Mouse (Mus musculus) embryonic facial prominence, embryonic 13.5 days (tissue): ENCODE data around the gene Hps4. TPM values are rescaled to one million over a fixed set of nuclear protein-coding genes. Genes with fewer than 3 reads are reported as not detected.

Experiments used
- ATAC-seq: fragments of 200-750 bp; cut with Nextera tagmentation; 2 replicates; pipeline ENCODE4 v1.8.0; 2017; ENCODE audit warnings: low read depth; ENCODE audit not compliant: insufficient number of reproducible peaks, insufficient read depth, low FRiP score, low TSS enrichment
- H3K27ac ChIP-seq: fragments of 300-500 bp; sonication (generic); 2 replicates; pipeline ENCODE4 v1.5.1; 2015; ENCODE audit warnings: moderate library complexity, mild to moderate bottlenecking, inconsistent platforms
- H3K27me3 ChIP-seq: fragments of 300-500 bp; sonication (generic); 2 replicates; pipeline ENCODE4 v1.6.1; 2015; ENCODE audit warnings: mild to moderate bottlenecking, inconsistent platforms
- H3K36me3 ChIP-seq: fragments of 300-500 bp; sonication (generic); 2 replicates; pipeline ENCODE4 v1.6.1; 2015; ENCODE audit warnings: mild to moderate bottlenecking, inconsistent platforms
- H3K4me1 ChIP-seq: fragments of 300-500 bp; sonication (generic); 2 replicates; pipeline ENCODE4 v1.6.1; 2015; ENCODE audit warnings: inconsistent platforms
- H3K4me2 ChIP-seq: fragments of 300-500 bp; sonication (generic); 2 replicates; pipeline ENCODE4 v1.6.1; 2015; ENCODE audit warnings: moderate library complexity, mild to moderate bottlenecking, inconsistent platforms
- H3K4me3 ChIP-seq: fragments of 300-500 bp; sonication (generic); 2 replicates; pipeline ENCODE4 v1.5.1; 2015; ENCODE audit warnings: mild to moderate bottlenecking, inconsistent platforms
- H3K9ac ChIP-seq: fragments of 300-500 bp; sonication (generic); 2 replicates; pipeline ENCODE4 v1.6.1; 2015; ENCODE audit warnings: mild to moderate bottlenecking, inconsistent platforms
- H3K9me3 ChIP-seq: fragments of 300-500 bp; sonication (generic); 2 replicates; pipeline ENCODE4 v1.6.1; 2016; ENCODE audit warnings: inconsistent platforms
- WGBS: fragments of 180-500 bp; shearing (Covaris S2); methylation state at CpG from one replicate; pipeline ENCODE4 v1.1.7; 2015; ENCODE audit warnings: mixed read lengths; 5-methylcytosine and 5-hydroxymethylcytosine counted together
- polyA plus RNA-seq: library from polyadenylated mRNA; unstranded; fragments of >200 nt; fragmentation: Nextera tagmentation; extraction: Ambion mirVana; gene quantifications from 2 replicates; pipeline ENCODE4 v1.2.1, GENCODE M21; 2015

The Hps4 gene
- 42.4 and 42.9 TPM in 2 replicates for polyA plus RNA-seq

GRCm38 (mm10) chr5:112342463-112343204 is at the start of gene Hps4, which contains the start of gene Srrd:
Gene Hps4 (plus strand): TSS chr5:112343083.
Gene Srrd (minus strand): TSS chr5:112343040.
- no peak for ATAC-seq
- no peaks in the 10 kb centered on the region for H3K9me3 ChIP-seq
- peaks cover 59% of the 10 kb centered on the region for H3K36me3 ChIP-seq
- H3K4me3 ChIP-seq: peak within 1 kb of the TSS; percentile 96
- peaks cover 38% of the 10 kb centered on the region for H3K4me1 ChIP-seq
- H3K4me2 ChIP-seq: peak within 1 kb of the TSS; percentile 86
- no peaks in the 10 kb centered on the region for H3K27me3 ChIP-seq
- WGBS: 2% methylated on average over 57 of the region's 64 CpGs
- H3K27ac ChIP-seq: peak within 1 kb of the TSS; percentile 48
- H3K9ac ChIP-seq: peak within 1 kb of the TSS; percentile 92

DNA sequence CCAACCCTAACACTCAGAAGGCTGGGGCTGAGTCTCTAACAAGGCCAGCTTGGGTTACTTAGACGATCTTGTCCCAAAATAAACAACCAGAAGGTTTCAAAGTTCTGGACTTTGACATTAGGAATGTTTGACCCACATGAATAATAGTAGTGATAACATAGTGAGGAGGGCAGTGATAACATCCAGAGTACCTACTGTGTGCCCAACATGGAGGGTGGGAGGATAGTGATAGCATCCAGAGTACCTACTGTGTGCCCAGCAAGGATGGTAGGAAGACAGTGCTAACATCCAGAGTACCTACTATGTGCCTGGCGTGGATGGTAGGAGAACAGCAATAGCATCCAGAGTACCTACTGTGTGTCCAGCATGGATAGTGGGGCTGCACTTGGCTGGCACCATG is 49.1 kb upstream of the Hps4 start:
- no peaks in the 10 kb centered on the region for H3K36me3 ChIP-seq
- no peak overlapping the region for H3K27ac ChIP-seq
- H3K4me1 ChIP-seq: peaks cover 39% of the 10 kb centered on the region
- no peak overlapping the region for H3K9ac ChIP-seq
- ATAC-seq: no peak
- no peaks in the 10 kb centered on the region for H3K27me3 ChIP-seq
- H3K4me2 ChIP-seq: no peak overlapping the region
- WGBS: 76% methylated on average over 2 of the region's 2 CpGs
- H3K4me3 ChIP-seq: no peak overlapping the region
- H3K9me3 ChIP-seq: no peaks in the 10 kb centered on the region

GRCm38 (mm10) chr5:112294696-112295095 is 48.2 kb upstream of the Hps4 start:
- Histone ChIP-seq H3K4me1 (peaks cover 35% of the 10 kb centered on the region), H3K4me2 (no peak overlapping the region), H3K9me3 (no peaks in the 10 kb centered on the region), H3K27me3 (no peaks in the 10 kb centered on the region), H3K36me3 (no peaks in the 10 kb centered on the region), H3K27ac (no peak overlapping the region), H3K4me3 (no peak overlapping the region), H3K9ac (no peak overlapping the region)
- 60% methylated on average over 4 of the region's 4 CpGs for WGBS
- no peak for ATAC-seq

DNA sequence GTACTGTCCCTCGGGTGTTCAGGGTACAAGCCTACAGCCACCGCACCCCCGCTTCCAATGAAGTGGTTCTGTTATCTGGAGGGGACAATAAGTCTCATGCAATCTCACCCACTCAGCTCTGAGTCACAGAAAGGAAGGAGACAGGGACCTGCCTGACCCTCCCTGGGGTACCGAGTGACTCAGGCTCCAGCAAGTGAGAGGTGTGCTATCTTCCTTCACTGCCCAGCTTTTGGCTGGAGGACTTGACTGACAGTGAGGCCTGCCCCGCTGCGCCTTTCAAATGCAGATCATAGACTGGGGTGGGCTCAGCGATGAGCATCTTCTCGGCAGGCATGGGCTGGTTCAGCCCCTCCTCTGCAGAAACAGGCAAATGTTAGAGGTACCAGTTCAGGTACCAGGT is 47.7 kb upstream of the Hps4 start:
- no peaks in the 10 kb centered on the region for H3K9me3 ChIP-seq
- no peaks in the 10 kb centered on the region for H3K27me3 ChIP-seq
- peaks cover 35% of the 10 kb centered on the region for H3K4me1 ChIP-seq
- 42% methylated on average over 8 of the region's 8 CpGs for WGBS
- no peak overlapping the region for H3K27ac ChIP-seq
- ATAC-seq: no peak
- H3K36me3 ChIP-seq: no peaks in the 10 kb centered on the region
- no peak overlapping the region for H3K4me2 ChIP-seq
- H3K9ac ChIP-seq: no peak overlapping the region
- no peak overlapping the region for H3K4me3 ChIP-seq

GRCm38 (mm10) chr5:112295564-112295963 is 47.3 kb upstream of the Hps4 start:
- 63% methylated on average over 8 of the region's 8 CpGs for WGBS
- H3K27ac ChIP-seq: no peak overlapping the region
- H3K9me3 ChIP-seq: no peaks in the 10 kb centered on the region

DNA sequence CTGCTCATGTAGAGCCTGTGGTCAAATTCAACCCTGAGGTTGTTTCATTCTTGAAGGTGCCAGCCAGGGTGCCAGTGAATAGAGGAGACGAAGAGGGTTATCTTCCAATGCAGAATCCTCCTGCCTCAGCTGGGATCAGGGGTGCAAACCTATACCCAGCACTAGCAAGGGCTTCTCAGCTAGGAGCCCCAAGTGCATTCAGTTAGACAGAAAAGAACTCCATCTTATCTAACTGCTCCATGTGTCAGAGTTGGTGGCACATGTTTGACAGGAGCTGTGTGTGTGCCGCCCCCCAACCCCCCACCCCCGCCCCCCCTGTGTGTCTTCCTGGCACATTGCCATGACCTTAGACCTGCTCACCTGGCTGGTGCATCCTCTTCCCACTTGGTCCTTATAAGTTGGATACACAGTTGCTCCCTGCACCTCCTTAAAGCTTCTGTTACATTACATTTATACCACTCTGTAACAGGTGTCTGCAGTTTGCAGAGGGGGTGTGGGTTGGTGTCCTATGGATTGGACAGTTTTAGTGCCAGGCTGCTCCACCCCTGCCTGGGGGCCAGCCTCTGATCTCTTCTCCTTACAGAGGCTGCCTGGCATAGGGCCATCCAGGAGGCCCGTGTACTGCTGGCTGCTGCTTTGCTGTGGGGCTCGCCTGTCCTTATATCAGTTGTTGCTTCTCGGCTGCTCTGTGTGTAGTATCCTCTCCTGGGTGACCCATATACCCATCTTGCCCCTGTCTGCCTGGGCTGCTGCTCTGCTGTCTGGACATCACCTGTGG is 46.3 kb upstream of the Hps4 start:
- Histone ChIP-seq H3K9ac (0 out of 2 replicates have a peak overlapping the region, but pooled peaks have one; percentile 3), H3K4me2 (no peak overlapping the region), H3K4me3 (no peak overlapping the region), H3K27me3 (no peaks in the 10 kb centered on the region), H3K36me3 (no peaks in the 10 kb centered on the region), H3K4me1 (peaks cover 35% of the 10 kb centered on the region), H3K27ac (no peak overlapping the region; the same call in 1 of the 2 replicates), H3K9me3 (no peaks in the 10 kb centered on the region)
- whole genome bisulfite sequencing: 74% methylated on average over 6 of the region's 6 CpGs
- no peak for ATAC-seq

More at GRCm38 (mm10) chr5:112295564-112295963, 47.3 kb upstream of the Hps4 start:
- Histone ChIP-seq H3K4me2 (no peak overlapping the region), H3K4me1 (peaks cover 35% of the 10 kb centered on the region), H3K9ac (no peak overlapping the region), H3K36me3 (no peaks in the 10 kb centered on the region), H3K4me3 (no peak overlapping the region), H3K27me3 (no peaks in the 10 kb centered on the region)
- no peak for ATAC-seq

DNA sequence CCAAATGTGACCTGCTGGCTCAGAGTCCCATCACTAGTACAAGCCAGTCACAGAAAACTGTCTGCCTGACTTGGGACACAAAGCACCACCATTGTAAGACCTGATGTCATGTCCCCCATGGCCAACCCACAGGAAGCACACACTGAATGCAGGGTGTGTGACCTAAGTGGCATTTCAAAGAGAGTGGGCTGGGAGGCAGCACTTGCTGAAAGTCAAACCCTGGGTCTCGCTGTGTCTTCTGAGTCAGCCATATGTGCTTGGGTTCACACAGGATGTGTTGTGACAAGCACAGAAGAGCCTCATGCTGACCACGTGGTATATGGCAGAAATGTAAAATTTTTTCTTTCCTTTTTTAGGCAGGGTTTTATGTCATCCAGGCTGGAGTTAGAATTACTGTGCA is 45.6 kb upstream of the Hps4 start:
- H3K9me3 ChIP-seq: no peaks in the 10 kb centered on the region
- no peak overlapping the region for H3K4me2 ChIP-seq
- no peaks in the 10 kb centered on the region for H3K27me3 ChIP-seq
- no peak overlapping the region for H3K4me3 ChIP-seq
- WGBS: 63% methylated on average over 2 of the region's 2 CpGs
- H3K36me3 ChIP-seq: peaks cover 1% of the 10 kb centered on the region; the same call in 1 of the 2 replicates
- H3K4me1 ChIP-seq: peaks cover 30% of the 10 kb centered on the region
- H3K27ac ChIP-seq: no peak overlapping the region; the same call in 1 of the 2 replicates
- H3K9ac ChIP-seq: no peak overlapping the region
- no peak for ATAC-seq

- Histone ChIP-seq H3K27ac (no peak overlapping the region), H3K27me3 (no peaks in the 10 kb centered on the region), H3K4me2 (no peak overlapping the region), H3K9me3 (no peaks in the 10 kb centered on the region), H3K9ac (no peak overlapping the region), H3K4me3 (no peak overlapping the region), H3K4me1 (peaks cover 20% of the 10 kb centered on the region), H3K36me3 (peaks cover 3% of the 10 kb centered on the region; the same call in 1 of the 2 replicates)
- ATAC-seq: no peak
- WGBS: 85% methylated on average over 12 of the region's 12 CpGs
Observed at GRCm38 (mm10) chr5:112298226-112298988, 44.5 kb upstream of the Hps4 start.

- no peak overlapping the region for H3K27ac ChIP-seq
- peaks cover 3% of the 10 kb centered on the region; the same call in 1 of the 2 replicates for H3K36me3 ChIP-seq
- H3K27me3 ChIP-seq: no peaks in the 10 kb centered on the region
- H3K9me3 ChIP-seq: no peaks in the 10 kb centered on the region
- 82% methylated on average over 4 of the region's 4 CpGs for WGBS
- no peak for ATAC-seq
- H3K9ac ChIP-seq: no peak overlapping the region
- peaks cover 19% of the 10 kb centered on the region for H3K4me1 ChIP-seq
- H3K4me2 ChIP-seq: no peak overlapping the region
- H3K4me3 ChIP-seq: no peak overlapping the region
Observed at GRCm38 (mm10) chr5:112299399-112299798, 43.5 kb upstream of the Hps4 start.

DNA sequence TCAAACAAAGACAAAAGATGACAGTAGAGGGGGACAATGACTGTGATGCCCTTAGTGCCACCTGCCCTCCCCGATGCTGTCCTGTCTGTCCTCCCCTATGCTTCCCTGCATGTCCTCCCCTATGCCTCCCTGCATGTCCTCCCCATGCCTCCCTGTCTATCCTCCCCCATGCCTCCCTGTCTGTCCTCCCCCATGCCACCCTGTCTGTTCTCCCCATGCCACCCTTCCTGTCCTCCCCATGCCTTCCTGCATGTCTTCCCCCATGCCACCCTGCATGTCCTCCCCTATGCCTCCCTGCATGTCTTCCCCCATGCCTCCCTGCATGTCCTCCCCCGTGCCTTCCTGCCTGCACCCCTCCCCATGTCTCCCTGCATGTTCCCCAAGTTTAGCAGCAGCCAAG is 42.8 kb upstream of the Hps4 start:
- peaks cover 10% of the 10 kb centered on the region for H3K36me3 ChIP-seq
- no peak overlapping the region for H3K9ac ChIP-seq
- no peak overlapping the region for H3K27ac ChIP-seq
- H3K4me3 ChIP-seq: no peak overlapping the region
- H3K4me1 ChIP-seq: peaks cover 12% of the 10 kb centered on the region; the same call in 1 of the 2 replicates
- no peak overlapping the region for H3K4me2 ChIP-seq
- WGBS: 90% methylated on average over 2 of the region's 2 CpGs
- no peaks in the 10 kb centered on the region for H3K27me3 ChIP-seq
- no peaks in the 10 kb centered on the region for H3K9me3 ChIP-seq
- no peak for ATAC-seq

DNA sequence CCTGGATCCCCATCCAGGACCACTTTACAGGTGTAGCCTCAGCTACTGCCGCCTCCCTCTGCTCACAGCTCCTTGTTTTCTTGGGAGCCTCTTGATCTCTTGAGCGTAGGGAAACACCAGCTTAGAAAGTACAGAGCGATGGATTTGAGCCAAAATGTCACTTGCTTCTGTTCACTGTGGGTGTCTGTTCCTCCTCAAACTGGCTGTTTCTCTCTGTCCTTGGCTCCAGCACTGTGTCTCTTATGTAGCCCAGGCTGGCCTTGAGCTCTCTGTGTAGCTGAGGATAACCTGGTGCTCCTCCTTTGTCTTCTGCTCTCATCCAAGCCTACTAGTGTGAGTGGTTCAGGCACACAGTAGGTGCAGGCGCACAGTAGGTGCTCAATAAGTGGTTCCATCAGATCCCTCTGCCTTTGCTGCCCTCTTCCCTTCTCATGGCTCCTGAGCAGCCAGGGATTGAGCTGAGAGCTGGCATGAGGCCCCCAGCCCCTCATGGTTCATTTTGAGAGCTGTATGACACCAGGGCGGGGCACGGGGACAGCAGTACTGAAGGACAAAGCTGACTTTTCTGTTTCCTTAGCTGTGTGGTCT is 42.1 kb upstream of the Hps4 start:
- Histone ChIP-seq H3K27me3 (no peaks in the 10 kb centered on the region), H3K4me3 (no peak overlapping the region), H3K27ac (no peak overlapping the region), H3K4me2 (no peak overlapping the region), H3K9me3 (no peaks in the 10 kb centered on the region), H3K36me3 (peaks cover 17% of the 10 kb centered on the region), H3K4me1 (peaks cover 7% of the 10 kb centered on the region; the same call in 1 of the 2 replicates), H3K9ac (no peak overlapping the region)
- 86% methylated on average over 6 of the region's 6 CpGs for WGBS
- no peak for ATAC-seq
